Mouse (Mus musculus): Measurements from ENCODE around the gene Isy1. TPM values are rescaled to one million over a fixed set of nuclear protein-coding genes. Genes with fewer than 3 reads are reported as not detected.

Gene Isy1
- polyA plus RNA-seq, 1 experiment from 2014 or later = 41.3 TPM

DNA sequence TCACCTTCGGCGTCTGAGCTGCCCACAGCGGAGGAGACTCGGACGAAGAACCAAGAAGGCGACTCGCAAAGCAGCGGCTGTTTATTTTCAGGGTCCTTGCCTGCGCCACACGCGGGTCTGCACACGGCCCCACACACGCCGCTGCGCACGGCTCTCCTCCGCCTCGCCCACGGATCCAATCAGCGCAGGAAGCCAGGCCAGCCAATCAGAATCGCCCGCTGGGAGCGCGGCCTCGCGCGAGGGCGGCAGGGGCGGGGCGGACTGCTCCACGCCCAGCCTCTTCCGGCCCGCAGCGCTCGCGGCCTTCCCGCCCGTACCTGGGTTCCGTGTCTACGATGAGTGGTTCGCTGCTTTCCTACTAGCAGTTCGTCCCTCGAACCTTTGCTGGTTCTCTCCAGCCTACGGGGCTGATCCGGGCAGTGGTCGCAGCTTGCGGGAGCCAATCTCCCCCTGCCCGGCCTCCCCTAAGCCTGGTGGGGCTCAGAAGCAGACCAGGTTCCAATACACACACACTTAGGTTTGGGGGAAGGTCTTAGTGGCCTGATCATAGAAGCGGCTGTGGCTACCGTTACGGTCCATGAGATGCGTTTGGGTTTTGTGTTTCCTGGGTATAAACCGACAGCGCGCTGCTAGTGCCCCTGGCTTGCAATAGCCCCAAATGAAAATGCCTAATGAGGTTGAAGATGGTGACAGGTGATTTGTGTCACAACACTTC, 12.5 kb upstream of the Isy1 start, which contains the start of gene Cnbp:
TSS of gene Cnbp (minus strand) at position 207 of the 715 bp plus-strand sequence.
- ATAC-seq (ENCODE audit: low FRiP score, low TSS enrichment) = peak; percentile 98
- Histone ChIP-seq H3K36me3 (ENCODE audit: insufficient read depth, low read length) (peaks cover 4% of the 10 kb centered on the region; the same call in 1 of the 2 replicates), H3K9ac (replicated peaks; ENCODE audit: low read length) (peak within 1 kb of the TSS; percentile 98), H3K4me3 (ENCODE audit: low read length) (peak within 1 kb of the TSS; percentile 92), H3K9me3 (ENCODE audit: low read length) (no peaks in the 10 kb centered on the region), H3K4me1 (ENCODE audit: insufficient read depth, low read length) (peaks cover 26% of the 10 kb centered on the region), H3K4me2 (replicated peaks; ENCODE audit: low read depth, low read length) (peak within 1 kb of the TSS; percentile 89), H3K27ac (ENCODE audit: low read length) (peak within 1 kb of the TSS; percentile 95), H3K27me3 (ENCODE audit: insufficient read depth, low read length) (no peaks in the 10 kb centered on the region)
- WGBS = under 1% methylated on average over 55 of the region's 55 CpGs

DNA sequence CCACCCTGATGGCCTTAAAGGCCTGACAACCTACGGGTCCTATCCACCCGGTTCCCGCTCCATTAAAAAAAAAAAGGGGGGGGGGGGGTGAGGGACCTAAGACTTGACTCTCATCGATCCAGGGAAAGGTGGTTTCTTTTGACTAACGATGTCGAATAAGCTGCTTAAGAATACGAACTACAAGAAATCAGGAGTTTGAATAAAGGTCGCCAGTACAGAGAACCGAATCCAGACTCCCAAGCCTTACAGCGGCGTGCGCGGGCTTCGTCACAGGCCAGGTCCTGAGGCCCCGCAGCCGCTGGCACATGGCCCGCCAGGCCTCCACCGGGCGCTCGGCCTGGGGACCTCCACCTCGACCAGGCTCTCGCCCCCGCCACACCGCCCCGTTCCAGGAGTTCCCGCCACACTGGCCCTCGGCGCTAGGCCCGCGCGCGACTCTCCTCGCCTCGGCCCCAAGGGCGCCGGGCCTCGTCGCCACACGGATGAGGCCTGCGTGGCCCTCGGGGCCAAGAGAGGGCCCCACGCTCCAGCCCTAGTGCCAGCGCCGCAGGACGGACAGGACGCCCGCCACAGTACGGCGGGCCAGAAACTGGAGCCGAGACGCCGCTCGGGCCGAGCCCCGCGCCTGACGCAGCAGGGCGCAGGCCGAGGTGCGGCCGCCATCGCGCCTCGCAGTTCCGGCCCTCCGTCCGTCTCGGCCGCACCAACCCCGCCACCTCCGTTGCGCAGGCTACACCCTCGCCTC, 11.7 kb upstream of the Isy1 start:
- Histone ChIP-seq H3K27me3 (ENCODE audit: insufficient read depth, low read length) (no peaks in the 10 kb centered on the region), H3K9me3 (ENCODE audit: low read length) (no peaks in the 10 kb centered on the region), H3K36me3 (ENCODE audit: insufficient read depth, low read length) (peaks cover 9% of the 10 kb centered on the region; the same call in 1 of the 2 replicates), H3K4me1 (ENCODE audit: insufficient read depth, low read length) (peaks cover 26% of the 10 kb centered on the region), H3K27ac (ENCODE audit: low read length) (peak overlapping the region; percentile 95), H3K4me2 (replicated peaks; ENCODE audit: low read depth, low read length) (peak overlapping the region; percentile 89), H3K4me3 (ENCODE audit: low read length) (peak overlapping the region; percentile 92), H3K9ac (replicated peaks; ENCODE audit: low read length) (peak overlapping the region; percentile 98)
- 0% methylated on average over 71 of the region's 73 CpGs for WGBS
- ATAC-seq (ENCODE audit: low FRiP score, low TSS enrichment) = peak; percentile 83

DNA sequence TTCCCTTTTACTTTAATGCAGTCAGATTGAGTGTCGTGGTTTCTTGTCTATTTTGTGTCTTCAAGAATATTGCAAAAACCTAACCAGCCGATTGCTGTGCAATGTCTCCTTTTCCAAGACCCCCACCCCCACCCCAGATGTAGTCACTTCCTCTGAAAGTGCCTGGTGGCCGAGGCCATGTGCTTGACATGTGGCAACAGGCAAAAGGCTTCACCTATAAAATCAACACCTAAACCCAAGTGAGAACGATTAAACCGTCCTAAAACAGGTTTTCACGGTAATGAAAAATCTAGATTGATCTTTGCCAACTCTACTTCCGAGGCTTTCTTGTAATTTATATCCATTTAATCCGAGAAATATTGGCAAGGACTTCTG, 11.2 kb upstream of the Isy1 start:
- peak overlapping the region; percentile 98 for H3K9ac ChIP-seq (replicated peaks; ENCODE audit: low read length)
- under 1% methylated on average over 8 of the region's 8 CpGs for WGBS
- peaks cover 14% of the 10 kb centered on the region for H3K36me3 ChIP-seq (ENCODE audit: insufficient read depth, low read length)
- no peaks in the 10 kb centered on the region for H3K9me3 ChIP-seq (ENCODE audit: low read length)
- H3K4me1 ChIP-seq (ENCODE audit: insufficient read depth, low read length) = peaks cover 26% of the 10 kb centered on the region
- no peaks in the 10 kb centered on the region for H3K27me3 ChIP-seq (ENCODE audit: insufficient read depth, low read length)
- peak overlapping the region; percentile 89 for H3K4me2 ChIP-seq (replicated peaks; ENCODE audit: low read depth, low read length)
- peak overlapping the region; percentile 92 for H3K4me3 ChIP-seq (ENCODE audit: low read length)
- no peak for ATAC-seq (ENCODE audit: low FRiP score, low TSS enrichment)
- H3K27ac ChIP-seq (ENCODE audit: low read length) = no peak overlapping the region

DNA sequence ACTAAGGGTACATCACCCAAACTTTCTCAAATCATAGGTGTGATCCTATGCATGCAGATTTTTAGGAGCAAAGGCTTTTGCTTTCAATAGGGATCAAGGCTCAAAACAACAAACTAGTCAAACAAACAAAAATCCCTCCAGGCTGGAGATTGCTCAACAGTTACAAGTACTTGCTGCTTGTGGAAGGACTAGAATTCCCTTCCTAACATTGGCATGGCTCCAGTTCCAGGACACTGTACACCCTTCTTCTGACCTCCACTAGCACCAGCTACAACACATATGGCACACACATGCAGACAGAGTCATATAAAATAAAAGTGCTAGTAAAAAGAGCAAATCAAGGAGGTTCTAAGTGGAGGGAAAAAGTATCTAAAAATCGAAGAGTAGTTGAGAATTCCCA, 8.2 kb upstream of the Isy1 start:
- ATAC-seq (ENCODE audit: low FRiP score, low TSS enrichment) = no peak
- Histone ChIP-seq H3K27ac (ENCODE audit: low read length) (no peak overlapping the region), H3K9ac (replicated peaks; ENCODE audit: low read length) (no peak overlapping the region), H3K4me1 (ENCODE audit: insufficient read depth, low read length) (peaks cover 26% of the 10 kb centered on the region), H3K4me2 (replicated peaks; ENCODE audit: low read depth, low read length) (no peak overlapping the region), H3K9me3 (ENCODE audit: low read length) (no peaks in the 10 kb centered on the region), H3K4me3 (ENCODE audit: low read length) (no peak overlapping the region), H3K36me3 (ENCODE audit: insufficient read depth, low read length) (peaks cover 38% of the 10 kb centered on the region), H3K27me3 (ENCODE audit: insufficient read depth, low read length) (no peaks in the 10 kb centered on the region)
- WGBS = 80% methylated on average over 1 of the region's 1 CpGs

DNA sequence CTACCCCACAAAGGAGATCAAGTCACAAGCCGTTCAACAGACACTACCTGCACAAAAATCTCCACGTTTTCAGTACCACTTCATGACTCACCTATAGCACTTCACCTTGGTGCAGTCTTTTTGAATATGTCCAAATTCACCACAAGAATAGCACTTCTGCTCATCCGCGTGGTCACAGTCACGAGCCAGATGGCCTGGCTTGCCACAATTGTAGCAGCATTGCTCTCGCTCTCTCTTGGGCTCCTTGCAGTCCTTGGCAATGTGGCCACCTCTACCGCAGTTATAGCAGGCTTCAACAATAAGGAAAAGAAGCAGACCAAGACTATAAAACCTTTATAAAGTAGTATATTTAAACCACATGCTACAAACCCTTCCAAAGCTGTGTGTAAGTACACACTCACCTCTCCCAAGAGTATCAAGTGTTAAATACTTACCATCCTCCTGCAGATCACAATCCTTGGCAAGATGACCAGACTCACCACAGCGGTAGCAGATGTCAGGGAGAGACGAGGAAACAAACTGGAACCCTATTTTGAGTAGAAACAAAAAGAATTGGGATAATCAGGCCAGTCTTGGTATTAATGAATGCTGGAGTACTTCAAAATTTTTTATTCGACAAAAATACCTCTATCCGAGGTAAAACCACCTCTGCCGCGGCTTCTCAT, 6.6 kb upstream of the Isy1 start:
- H3K4me3 ChIP-seq (ENCODE audit: low read length) = no peak overlapping the region
- no peak overlapping the region for H3K9ac ChIP-seq (replicated peaks; ENCODE audit: low read length)
- no peak for ATAC-seq (ENCODE audit: low FRiP score, low TSS enrichment)
- H3K9me3 ChIP-seq (ENCODE audit: low read length) = no peaks in the 10 kb centered on the region
- H3K27ac ChIP-seq (ENCODE audit: low read length) = no peak overlapping the region
- WGBS = 95% methylated on average over 13 of the region's 13 CpGs
- peaks cover 22% of the 10 kb centered on the region for H3K4me1 ChIP-seq (ENCODE audit: insufficient read depth, low read length)
- H3K36me3 ChIP-seq (ENCODE audit: insufficient read depth, low read length) = peaks cover 42% of the 10 kb centered on the region
- H3K27me3 ChIP-seq (ENCODE audit: insufficient read depth, low read length) = no peaks in the 10 kb centered on the region
- no peak overlapping the region for H3K4me2 ChIP-seq (replicated peaks; ENCODE audit: low read depth, low read length)

DNA sequence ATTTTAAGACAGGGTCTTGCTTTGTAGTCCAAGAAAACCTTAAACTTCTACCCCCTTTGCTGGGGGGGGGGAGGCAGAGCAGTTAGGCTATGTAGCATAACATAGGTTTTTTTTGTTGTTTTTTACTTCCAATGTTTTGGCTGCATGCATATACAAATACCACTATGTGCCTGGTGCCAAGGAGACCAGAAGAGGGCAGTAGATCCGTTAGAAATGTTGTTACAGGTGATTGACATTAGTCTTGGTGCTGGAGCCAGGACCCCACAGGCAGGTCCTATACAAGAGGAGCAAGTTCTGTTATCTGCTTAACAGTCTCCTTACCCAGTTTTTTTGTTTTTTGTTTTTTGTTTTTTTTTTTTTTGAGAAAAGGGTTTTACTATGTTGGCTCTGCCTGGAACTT, 3.7 kb upstream of the Isy1 start:
- H3K27me3 ChIP-seq (ENCODE audit: insufficient read depth, low read length) = no peaks in the 10 kb centered on the region
- H3K9me3 ChIP-seq (ENCODE audit: low read length) = no peaks in the 10 kb centered on the region
- H3K4me2 ChIP-seq (replicated peaks; ENCODE audit: low read depth, low read length) = no peak overlapping the region
- H3K4me3 ChIP-seq (ENCODE audit: low read length) = no peak overlapping the region
- peaks cover 17% of the 10 kb centered on the region for H3K4me1 ChIP-seq (ENCODE audit: insufficient read depth, low read length)
- peaks cover 39% of the 10 kb centered on the region for H3K36me3 ChIP-seq (ENCODE audit: insufficient read depth, low read length)
- WGBS = 30% methylated on average over 1 of the region's 1 CpGs
- ATAC-seq (ENCODE audit: low FRiP score, low TSS enrichment) = no peak
- H3K27ac ChIP-seq (ENCODE audit: low read length) = no peak overlapping the region
- no peak overlapping the region for H3K9ac ChIP-seq (replicated peaks; ENCODE audit: low read length)

DNA sequence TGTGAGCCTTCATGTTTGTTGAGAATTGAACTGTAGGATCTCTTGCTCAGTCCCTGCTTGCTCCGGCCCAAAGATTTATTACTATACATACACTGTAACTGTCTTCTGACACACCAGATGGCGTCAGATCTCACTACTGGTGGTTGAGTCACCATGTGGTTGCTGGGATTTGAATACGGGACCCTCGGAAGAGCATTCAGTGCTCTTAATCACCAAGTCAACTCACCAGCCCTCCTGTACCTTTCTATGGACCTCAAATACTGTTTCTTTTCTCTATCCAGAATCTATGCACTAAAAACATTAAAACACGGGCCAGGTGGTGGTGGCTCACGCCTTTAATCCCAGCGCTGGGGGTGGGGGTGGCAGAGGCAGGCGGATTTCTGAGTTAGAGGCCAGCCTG, 3.0 kb upstream of the Isy1 start:
- peaks cover 39% of the 10 kb centered on the region for H3K36me3 ChIP-seq (ENCODE audit: insufficient read depth, low read length)
- WGBS = 77% methylated on average over 8 of the region's 8 CpGs
- H3K9ac ChIP-seq (replicated peaks; ENCODE audit: low read length) = no peak overlapping the region
- H3K27me3 ChIP-seq (ENCODE audit: insufficient read depth, low read length) = no peaks in the 10 kb centered on the region
- no peaks in the 10 kb centered on the region for H3K9me3 ChIP-seq (ENCODE audit: low read length)
- peaks cover 12% of the 10 kb centered on the region for H3K4me1 ChIP-seq (ENCODE audit: insufficient read depth, low read length)
- H3K4me3 ChIP-seq (ENCODE audit: low read length) = no peak overlapping the region
- no peak overlapping the region for H3K27ac ChIP-seq (ENCODE audit: low read length)
- no peak for ATAC-seq (ENCODE audit: low FRiP score, low TSS enrichment)
- no peak overlapping the region for H3K4me2 ChIP-seq (replicated peaks; ENCODE audit: low read depth, low read length)

DNA sequence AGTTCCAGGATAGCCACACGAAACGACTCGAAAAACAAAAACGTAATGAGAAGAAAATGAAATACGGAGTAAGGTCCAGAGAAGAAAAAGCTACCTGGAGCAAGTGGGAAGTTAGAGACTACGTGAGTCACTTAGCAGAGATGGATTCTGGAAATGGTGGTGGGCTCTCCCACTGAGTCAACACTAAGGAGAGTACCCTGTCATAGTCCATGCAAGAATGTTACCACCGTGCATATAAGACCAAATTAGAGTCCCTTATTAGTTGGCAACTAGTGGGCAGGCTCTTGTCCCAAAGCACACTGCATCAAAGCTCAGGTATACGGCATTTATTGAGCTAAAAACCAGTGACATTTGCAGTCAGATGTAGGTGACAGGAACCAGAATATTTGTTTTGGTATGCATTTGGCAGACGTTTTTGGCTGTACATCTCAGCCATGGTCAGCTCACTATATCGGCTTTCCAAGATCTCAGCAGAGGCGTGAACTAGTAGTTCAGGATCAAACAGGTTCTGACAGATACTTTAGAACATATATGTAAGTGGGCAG, 1.3 kb upstream of the Isy1 start:
- Histone ChIP-seq H3K9me3 (ENCODE audit: low read length) (no peaks in the 10 kb centered on the region), H3K4me1 (ENCODE audit: insufficient read depth, low read length) (peaks cover 12% of the 10 kb centered on the region), H3K9ac (replicated peaks; ENCODE audit: low read length) (peak overlapping the region; percentile 95), H3K36me3 (ENCODE audit: insufficient read depth, low read length) (peaks cover 29% of the 10 kb centered on the region), H3K4me2 (replicated peaks; ENCODE audit: low read depth, low read length) (peak overlapping the region; percentile 95; the same call in 1 of the 2 replicates), H3K4me3 (ENCODE audit: low read length) (no peak overlapping the region), H3K27ac (ENCODE audit: low read length) (0 out of 2 replicates have a peak overlapping the region, but pooled peaks have one; percentile 98), H3K27me3 (ENCODE audit: insufficient read depth, low read length) (no peaks in the 10 kb centered on the region)
- 54% methylated on average over 11 of the region's 11 CpGs for WGBS
- ATAC-seq (ENCODE audit: low FRiP score, low TSS enrichment) = no peak

DNA sequence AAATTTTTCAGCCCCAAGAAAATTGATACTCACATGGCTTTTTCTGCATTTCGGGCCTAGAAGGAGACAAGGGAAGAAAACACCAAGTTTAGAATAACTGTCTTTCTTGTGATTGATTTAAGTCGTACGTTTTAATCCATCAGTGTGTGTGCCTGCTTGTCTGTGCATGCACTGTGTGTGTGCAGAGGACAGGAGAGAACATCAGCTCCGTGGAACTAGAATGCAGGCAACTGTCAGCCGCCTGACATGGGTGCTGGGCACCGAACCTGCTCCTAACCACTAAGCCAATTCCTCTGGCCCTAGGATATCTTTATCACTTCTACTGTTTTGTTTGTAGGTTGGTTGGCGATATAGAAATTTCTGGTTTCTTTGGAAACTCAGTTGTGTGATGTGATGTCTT, 2.9 kb downstream of the Isy1 start, which contains the start of gene Gm45140:
TSS of gene Gm45140 (minus strand) at position 101 of the 400 bp plus-strand sequence.
- H3K9me3 ChIP-seq (ENCODE audit: low read length) = no peaks in the 10 kb centered on the region
- H3K36me3 ChIP-seq (ENCODE audit: insufficient read depth, low read length) = peaks cover 21% of the 10 kb centered on the region
- no peak within 1 kb of the TSS for H3K4me3 ChIP-seq (ENCODE audit: low read length)
- WGBS = 94% methylated on average over 7 of the region's 7 CpGs
- ATAC-seq (ENCODE audit: low FRiP score, low TSS enrichment) = no peak
- no peak within 1 kb of the TSS for H3K27ac ChIP-seq (ENCODE audit: low read length)
- no peaks in the 10 kb centered on the region for H3K27me3 ChIP-seq (ENCODE audit: insufficient read depth, low read length)
- H3K9ac ChIP-seq (replicated peaks; ENCODE audit: low read length) = no peak within 1 kb of the TSS
- H3K4me2 ChIP-seq (replicated peaks; ENCODE audit: low read depth, low read length) = no peak within 1 kb of the TSS
- peaks cover 12% of the 10 kb centered on the region for H3K4me1 ChIP-seq (ENCODE audit: insufficient read depth, low read length)

Data from kidney, embryonic 16.5 days (tissue).